ENCODE assay signal across 19 mouse cellular contexts in genomic region chr19:54462480-54462879, GRCm38 (mm10).
"Had no signal": no experiment of that assay in that cellular context is flagged by ENCODE, and none has a peak within 500 bp of the region (broad histone marks: within the 10 kb centered on the region; RNA-seq: fewer than 3 reads in every experiment).

No protein-coding gene starts in this region.

- H3K4me2 ChIP-seq: lung, embryonic 14.5 days; midbrain, embryonic 12.5 days; neural tube, embryonic 13.5 days; neural tube, embryonic 15.5 days had no signal

- H3K4me3 ChIP-seq: midbrain, embryonic 10.5 days; midbrain, embryonic 12.5 days; myocyte; neural tube, embryonic 13.5 days; neural tube, embryonic 15.5 days had no signal

- ATAC-seq: midbrain, embryonic 16.5 days had no signal

- DNase-seq: lung, adult 18-20 months; lung, embryonic 14.5 days; lung, postnatal 10 days; lung, postnatal 4 days; midbrain, embryonic 14.5 days; retina, postnatal 1 day; right cerebral cortex, adult 18-20 months; right cerebral cortex, postnatal 25 days; right cerebral cortex, postnatal 4 days; spleen, adult 18-20 months; thymus, adult 2 months; thymus, postnatal 25 days; thymus, postnatal 4 days had no signal

- H3K36me3 ChIP-seq: midbrain, embryonic 10.5 days; midbrain, embryonic 12.5 days; neural tube, embryonic 13.5 days; neural tube, embryonic 15.5 days had no signal

- H3K9me3 ChIP-seq: midbrain, embryonic 10.5 days; midbrain, embryonic 12.5 days; neural tube, embryonic 13.5 days; neural tube, embryonic 15.5 days had no signal

- H3K4me1 ChIP-seq: midbrain, embryonic 10.5 days; midbrain, embryonic 12.5 days; neural tube, embryonic 13.5 days; neural tube, embryonic 15.5 days had no signal

- H3K27me3 ChIP-seq: midbrain, embryonic 12.5 days; neural tube, embryonic 13.5 days; neural tube, embryonic 15.5 days had no signal

- H3K27ac ChIP-seq: midbrain, embryonic 10.5 days; midbrain, embryonic 12.5 days; neural tube, embryonic 13.5 days; neural tube, embryonic 15.5 days had no signal

- H3K9ac ChIP-seq: lung, embryonic 14.5 days; midbrain, embryonic 12.5 days; neural tube, embryonic 13.5 days; neural tube, embryonic 15.5 days had no signal
